7 mouse cellular contexts compared by ENCODE assay signal in the genomic region with DNA sequence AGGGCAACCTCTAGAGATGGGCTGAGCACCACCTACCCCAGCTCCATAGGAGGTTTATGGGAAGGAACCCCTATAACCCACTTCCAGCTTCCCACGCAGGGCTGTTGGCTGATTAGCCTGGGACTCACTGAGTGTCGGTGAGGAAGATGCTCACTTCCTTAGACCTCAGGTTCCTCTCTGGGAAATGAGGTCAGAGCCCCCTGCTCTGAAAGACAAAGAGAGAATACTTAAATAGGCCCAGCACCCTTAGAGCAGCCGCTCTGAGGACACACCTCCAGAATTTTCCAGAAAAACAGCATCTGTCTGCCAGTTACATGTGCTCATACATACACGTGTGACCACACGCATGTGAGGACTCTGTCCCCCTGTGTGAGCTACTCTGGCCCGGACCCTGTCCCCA. TPM values are rescaled to one million over a fixed set of nuclear protein-coding genes. Genes with fewer than 3 reads are reported as not detected.
DNase-seq lines count a peak whose midpoint lies in the region; ATAC-seq and TF ChIP-seq lines count a peak whose summit lies in the region.

No protein-coding gene starts in this region.

- TF ChIP-seq CTCF in lung, adult 2 months (IDR thresholded peaks at IDR 0.05; ENCODE audit: insufficient read depth, low read length): no peak
- TF ChIP-seq CTCF in forebrain, postnatal 0 days (IDR thresholded peaks at IDR 0.05; ENCODE audit: low read depth): no peak

- H3K27me3 ChIP-seq in lung, embryonic 16.5 days (ENCODE audit: control insufficient read depth, insufficient read depth, low read depth, low read length): no peaks in the 10 kb centered on the region
- no peaks in the 10 kb centered on the region for H3K27me3 ChIP-seq in forebrain, postnatal 0 days (ENCODE audit: insufficient read depth, low read length)
- H3K27me3 ChIP-seq in liver, embryonic 16.5 days (ENCODE audit: control insufficient read depth, insufficient read depth, low read depth, low read length): no peaks in the 10 kb centered on the region

- H3K27ac ChIP-seq in lung, embryonic 16.5 days (ENCODE audit: low read length): peak overlapping the region; percentile 96
- peak overlapping the region; percentile 78 for H3K27ac ChIP-seq in forebrain, postnatal 0 days (ENCODE audit: low read depth, low read length)
- no peak overlapping the region for H3K27ac ChIP-seq in liver, embryonic 16.5 days (ENCODE audit: low read length)

- DNase-seq in lung, adult 2 months: no peak
- peak; percentile 19 for DNase-seq in forebrain, postnatal 0 days
- no peak for DNase-seq in adrenal gland, postnatal 14 days
- no peak for DNase-seq in kidney, postnatal 10 days
- DNase-seq in ovary, adult 18-20 months (ENCODE audit: low spot score): no peak

- no peak for TF ChIP-seq POLR2A in lung, adult 2 months (IDR thresholded peaks at IDR 0.05; ENCODE audit: borderline replicate concordance, extremely low read depth, low read depth, low read length)

- 64% methylated on average over 6 of the region's 6 CpGs for WGBS in lung, embryonic 16.5 days
- WGBS in lung, adult 2 months: 73% methylated on average over 6 of the region's 6 CpGs
- 31% methylated on average over 6 of the region's 6 CpGs for WGBS in forebrain, postnatal 0 days
- WGBS in liver, embryonic 16.5 days (ENCODE audit: insufficient replicate concordance): 63% methylated on average over 6 of the region's 6 CpGs

- H3K9ac ChIP-seq in lung, embryonic 16.5 days (ENCODE audit: low read length): peak overlapping the region; percentile 79
- H3K9ac ChIP-seq in forebrain, postnatal 0 days: peak overlapping the region; percentile 53
- peak overlapping the region; percentile 57; the same call in 1 of the 2 replicates for H3K9ac ChIP-seq in liver, embryonic 16.5 days (ENCODE audit: low read depth, low read length)

- no peaks in the 10 kb centered on the region for H3K9me3 ChIP-seq in lung, embryonic 16.5 days (ENCODE audit: control insufficient read depth, low read length)
- no peaks in the 10 kb centered on the region for H3K9me3 ChIP-seq in forebrain, postnatal 0 days (ENCODE audit: low read length)
- no peaks in the 10 kb centered on the region for H3K9me3 ChIP-seq in liver, embryonic 16.5 days (replicated peaks; ENCODE audit: control insufficient read depth, low read length)

- peaks cover 21% of the 10 kb centered on the region for H3K4me1 ChIP-seq in lung, embryonic 16.5 days (replicated peaks; ENCODE audit: control insufficient read depth, insufficient read depth, low read length)
- H3K4me1 ChIP-seq in lung, adult 2 months (ENCODE audit: control insufficient read depth, insufficient read depth, low read length): peaks cover 7% of the 10 kb centered on the region; the same call in 1 of the 2 replicates
- H3K4me1 ChIP-seq in forebrain, postnatal 0 days (ENCODE audit: insufficient read depth): no peaks in the 10 kb centered on the region; the same call in 1 of the 2 replicates
- H3K4me1 ChIP-seq in liver, embryonic 16.5 days (ENCODE audit: control insufficient read depth, low read depth, low read length): peaks cover 5% of the 10 kb centered on the region

- no peak overlapping the region for H3K4me3 ChIP-seq in lung, embryonic 16.5 days (ENCODE audit: low read length)
- no peak overlapping the region for H3K4me3 ChIP-seq in lung, adult 2 months (replicated peaks; ENCODE audit: extremely low read depth, low read depth, low read length)
- no peak overlapping the region for H3K4me3 ChIP-seq in forebrain, postnatal 0 days (ENCODE audit: low read depth, low read length)
- H3K4me3 ChIP-seq in liver, embryonic 16.5 days (ENCODE audit: low read depth, low read length): no peak overlapping the region

- H3K36me3 ChIP-seq in lung, embryonic 16.5 days (ENCODE audit: control insufficient read depth, insufficient read depth, low read length): no peaks in the 10 kb centered on the region
- H3K36me3 ChIP-seq in forebrain, postnatal 0 days (ENCODE audit: insufficient read depth): no peaks in the 10 kb centered on the region
- H3K36me3 ChIP-seq in liver, embryonic 16.5 days (ENCODE audit: control insufficient read depth, insufficient read depth): no peaks in the 10 kb centered on the region

- peak overlapping the region; percentile 57; the same call in 1 of the 2 replicates for H3K4me2 ChIP-seq in lung, embryonic 16.5 days (ENCODE audit: low read depth, low read length)
- 0 out of 2 replicates have a peak overlapping the region, but pooled peaks have one; percentile 34 for H3K4me2 ChIP-seq in forebrain, postnatal 0 days (ENCODE audit: low read depth)
- H3K4me2 ChIP-seq in liver, embryonic 16.5 days (ENCODE audit: low read depth, low read length): no peak overlapping the region

- no peak for ATAC-seq in lung, embryonic 16.5 days (ENCODE audit: low read depth)
- no peak for ATAC-seq in forebrain, postnatal 0 days
- no peak for ATAC-seq in liver, embryonic 16.5 days (ENCODE audit: low read depth)

RNA-seq across cellular contexts. Expression of gene 1810010D01Rik, which starts 1.1 kb away (rescaled TPM):
- 0.43 TPM in 1 of 2 replicates, not detected in the other for polyA plus RNA-seq in lung, embryonic 16.5 days (2015; fragmentation: Nextera tagmentation; extraction: Ambion mirVana)
- polyA plus RNA-seq in lung, adult 2 months (2012; rRNA removed): 5.6 and 8.4 TPM in 2 replicates
- 0.31 and 1.00 TPM in 2 replicates for total RNA-seq in forebrain, postnatal 0 days (2014; rRNA removed)
- polyA plus RNA-seq in forebrain, postnatal 0 days (2015; fragmentation: Nextera tagmentation; extraction: Ambion mirVana): 0.25 TPM in 1 of 2 replicates, not detected in the other
- polyA plus RNA-seq in liver, embryonic 16.5 days (2015; fragmentation: Nextera tagmentation; extraction: Ambion mirVana): 0.19 TPM in 1 of 2 replicates, not detected in the other
- total RNA-seq in adrenal gland, postnatal 14 days (2021): not detected in 2 replicates
